Mouse (Mus musculus): ENCODE measurements around the gene Ubxn1. TPM values are rescaled to one million over a fixed set of nuclear protein-coding genes. Genes with fewer than 3 reads are reported as not detected.

Ubxn1 gene
- total RNA-seq, 2 experiments from 2014 or later, result 93.5 to 100 TPM

DNA sequence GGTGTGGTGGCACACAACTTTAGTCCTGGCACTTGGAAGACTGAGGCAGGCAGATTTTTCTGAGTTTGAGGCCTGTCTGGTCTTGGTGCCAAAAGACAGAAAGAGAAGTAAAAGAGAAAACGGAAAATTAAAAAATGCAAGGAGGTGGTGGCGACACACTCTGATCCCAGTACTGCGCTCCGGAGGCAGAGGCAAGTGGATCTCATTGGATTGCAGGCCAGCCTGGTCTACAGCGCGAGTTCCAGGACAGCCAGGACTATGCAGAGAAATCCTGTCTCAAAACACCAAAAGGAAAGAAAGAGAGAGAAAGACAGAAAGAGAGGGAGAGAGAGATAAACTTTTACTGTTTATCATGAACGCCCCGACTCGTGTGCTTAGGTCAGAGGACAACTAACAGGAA is 458 bp upstream of the Ubxn1 start:
- no peak for TF ChIP-seq CTCF (conservative IDR thresholded peaks at IDR 0.05)
- H3K4me3 ChIP-seq, result peak overlapping the region; percentile 99
- DNase-seq (ENCODE audit: low spot score in 2 of 2), result no peak
- peak overlapping the region; percentile 94 for H3K27ac ChIP-seq

DNA sequence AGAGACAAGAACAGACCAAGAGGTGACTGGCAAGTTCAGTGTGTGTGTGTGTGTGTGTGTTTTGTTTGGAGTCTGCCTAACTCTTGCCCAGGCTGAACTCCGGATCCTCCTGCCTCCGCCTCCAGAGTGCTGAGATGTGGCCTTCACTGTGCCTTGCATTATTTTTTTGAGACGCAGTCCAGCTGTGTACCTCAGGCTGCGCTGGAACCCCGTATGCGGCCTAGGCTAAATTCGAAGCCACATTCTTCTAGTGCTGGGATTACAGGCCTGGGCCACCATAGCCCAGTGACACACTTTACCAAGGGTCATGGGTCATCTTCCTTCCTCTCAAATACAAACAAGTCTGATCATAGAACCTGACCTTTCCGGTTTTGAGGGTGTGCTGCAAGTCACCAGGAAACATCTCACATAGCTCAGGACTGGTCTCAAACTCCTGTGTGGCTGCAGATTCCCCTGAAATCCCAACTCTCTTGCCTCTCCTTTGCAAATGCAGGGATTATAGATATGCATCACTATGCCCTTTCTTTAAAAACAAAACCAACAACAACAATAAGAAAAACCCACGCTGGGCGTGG is 1.1 kb downstream of the Ubxn1 start:
- no peak for TF ChIP-seq CTCF (conservative IDR thresholded peaks at IDR 0.05)
- DNase-seq (ENCODE audit: low spot score in 2 of 2), result no peak
- H3K27ac ChIP-seq, result no peak overlapping the region
- peak overlapping the region; percentile 99 for H3K4me3 ChIP-seq

DNA sequence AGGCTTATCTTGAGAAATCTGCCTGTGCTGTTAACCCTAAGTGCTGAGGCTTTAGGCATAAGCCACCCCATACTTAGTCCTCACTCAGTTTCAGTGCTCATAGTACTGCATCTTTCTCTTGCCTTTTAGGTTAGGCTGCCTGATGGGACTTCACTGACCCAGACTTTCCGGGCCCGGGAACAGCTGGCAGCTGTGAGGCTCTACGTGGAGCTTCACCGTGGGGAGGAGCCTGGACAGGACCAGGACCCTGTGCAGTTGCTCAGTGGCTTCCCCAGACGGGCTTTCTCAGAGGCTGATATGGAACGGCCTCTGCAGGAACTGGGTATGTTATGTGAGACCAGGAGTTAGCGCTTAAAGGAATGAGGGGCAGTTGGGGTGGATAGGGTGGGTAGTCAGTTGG is 3.7 kb downstream of the Ubxn1 start:
- no peak for DNase-seq (ENCODE audit: low spot score in 2 of 2)
- no peak overlapping the region for H3K4me3 ChIP-seq
- no peak for TF ChIP-seq CTCF (conservative IDR thresholded peaks at IDR 0.05)
- no peak overlapping the region for H3K27ac ChIP-seq

DNA sequence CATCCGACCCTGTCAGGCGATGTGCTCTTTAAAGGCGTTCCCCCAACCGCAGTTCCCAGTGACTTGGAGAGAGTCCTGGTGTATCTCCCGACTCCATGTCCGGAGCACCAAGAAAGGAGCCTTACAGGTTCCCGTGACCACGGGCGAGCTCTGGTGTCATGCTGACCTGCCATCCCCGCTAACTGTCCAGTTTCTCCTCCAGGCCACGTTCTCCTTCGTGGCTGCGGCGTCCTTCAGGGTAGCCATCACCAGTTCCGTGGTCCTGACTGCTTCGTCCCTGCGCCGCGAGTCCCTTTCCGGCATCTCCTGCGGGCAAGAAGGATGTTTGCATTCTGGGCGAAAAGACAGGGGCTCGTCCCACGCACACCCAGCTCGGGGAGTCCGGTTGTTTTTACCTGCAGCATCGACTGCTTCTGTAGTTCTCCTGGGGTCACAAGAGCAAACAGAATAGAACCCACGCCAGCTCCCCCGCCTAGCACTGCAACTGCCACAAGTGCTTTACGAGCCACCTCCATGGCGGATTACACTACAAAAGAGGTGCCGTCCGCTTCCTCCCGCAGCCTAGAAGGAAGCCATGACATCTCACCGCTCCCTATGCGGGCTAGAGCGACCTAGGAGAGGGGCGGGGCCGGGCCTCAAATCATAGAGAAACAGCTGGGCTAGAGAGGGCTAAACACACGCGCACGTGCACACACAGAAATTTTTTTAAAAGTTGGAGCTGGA is 9.2 kb downstream of the Ubxn1 start, which contains the start of gene Uqcc3:
Gene Uqcc3 (minus strand): TSS at position 613 of the 723 bp plus-strand sequence.
- peak within 1 kb of the TSS; percentile 93 for H3K4me3 ChIP-seq
- peak within 1 kb of the TSS; percentile 91 for H3K27ac ChIP-seq
- DNase-seq (ENCODE audit: low spot score in 2 of 2), result peak; percentile 88 to 89
- no peak for TF ChIP-seq CTCF (conservative IDR thresholded peaks at IDR 0.05)

DNA sequence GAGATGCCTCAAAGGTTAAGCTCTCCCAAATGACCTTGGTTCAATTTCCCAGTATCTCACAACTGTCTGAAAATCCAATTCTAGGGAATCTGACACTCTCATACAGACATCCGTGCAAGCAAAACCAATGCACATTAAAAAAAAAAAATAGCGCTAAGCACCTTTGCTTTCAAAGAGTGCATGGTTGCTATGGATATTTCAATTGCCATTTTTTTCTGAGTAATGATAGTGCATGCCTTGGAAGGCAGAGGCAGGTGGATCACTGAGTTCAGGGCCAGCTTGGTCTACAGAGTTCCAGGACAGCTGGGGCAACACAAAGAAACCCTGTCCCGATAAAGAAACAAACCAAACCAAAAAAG is 9.7 kb downstream of the Ubxn1 start:
- Histone ChIP-seq H3K27ac (peak overlapping the region; percentile 91), H3K4me3 (peak overlapping the region; percentile 93)
- DNase-seq (ENCODE audit: low spot score in 2 of 2), result no peak
- no peak for TF ChIP-seq CTCF (conservative IDR thresholded peaks at IDR 0.05)

DNA sequence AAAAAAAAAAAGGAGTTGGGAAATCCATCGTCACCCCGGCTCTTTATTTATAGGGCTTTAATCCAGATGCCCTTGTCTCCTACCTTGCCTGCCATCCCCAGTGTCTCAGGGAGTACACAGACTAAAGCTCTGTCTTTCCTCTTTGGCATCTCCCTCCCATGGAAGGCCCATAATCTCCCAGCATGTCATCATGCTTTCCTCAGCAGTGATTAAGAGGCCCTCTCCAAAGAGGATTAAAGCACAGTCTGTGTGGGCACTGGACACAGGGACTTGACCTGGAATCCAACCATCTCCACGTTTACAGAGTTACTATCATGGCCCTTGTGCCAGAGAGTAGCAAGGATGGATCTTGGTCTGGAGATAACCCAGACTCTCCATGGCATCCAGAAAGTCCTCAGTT is 12.3 kb downstream of the Ubxn1 start, which contains the start of the genes Lbhd1 and Gm49403:
Gene Lbhd1 (plus strand): TSS at position 117 of the 400 bp plus-strand sequence.
Gene Gm49403 (plus strand): TSS at position 315 of the 400 bp plus-strand sequence.
- TF ChIP-seq CTCF (conservative IDR thresholded peaks at IDR 0.05), result no peak
- Histone ChIP-seq H3K4me3 (no peak within 1 kb of the TSS), H3K27ac (no peak within 1 kb of the TSS)
- DNase-seq (ENCODE audit: low spot score in 2 of 2), result no peak

DNA sequence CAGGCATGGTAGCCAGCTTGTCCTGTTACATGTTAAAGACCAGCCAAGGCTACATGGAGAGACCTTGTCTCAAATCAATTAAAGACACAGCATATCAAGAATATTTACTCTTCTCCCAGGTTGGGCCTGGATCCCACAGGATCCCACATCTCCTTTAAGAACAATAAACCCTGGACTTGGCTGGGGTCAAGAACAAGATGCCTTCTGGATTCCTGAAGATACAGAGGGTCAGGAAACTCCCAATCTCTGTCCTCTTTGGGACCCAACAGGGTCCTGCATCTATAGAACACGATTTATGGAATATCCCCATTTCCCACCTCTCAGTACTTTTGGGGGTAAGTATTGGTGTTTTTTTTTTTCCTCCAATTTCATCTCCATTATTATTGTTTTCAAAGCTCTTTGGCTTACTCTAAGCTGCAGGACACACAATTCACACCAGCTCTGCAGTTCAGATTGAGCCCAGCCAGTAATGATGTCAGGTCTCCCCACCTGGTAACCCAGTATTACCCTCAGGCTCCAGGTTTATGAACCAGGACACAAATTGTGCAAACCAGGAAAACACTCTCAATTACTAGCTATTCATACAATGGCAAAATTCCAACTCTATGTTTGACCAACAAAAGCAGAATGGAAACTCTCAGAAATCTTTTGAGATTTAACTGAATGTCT is 15.8 kb downstream of the Ubxn1 start:
- TF ChIP-seq CTCF (conservative IDR thresholded peaks at IDR 0.05), result no peak
- Histone ChIP-seq H3K4me3 (no peak overlapping the region), H3K27ac (no peak overlapping the region)
- DNase-seq (ENCODE audit: low spot score in 2 of 2), result no peak

DNA sequence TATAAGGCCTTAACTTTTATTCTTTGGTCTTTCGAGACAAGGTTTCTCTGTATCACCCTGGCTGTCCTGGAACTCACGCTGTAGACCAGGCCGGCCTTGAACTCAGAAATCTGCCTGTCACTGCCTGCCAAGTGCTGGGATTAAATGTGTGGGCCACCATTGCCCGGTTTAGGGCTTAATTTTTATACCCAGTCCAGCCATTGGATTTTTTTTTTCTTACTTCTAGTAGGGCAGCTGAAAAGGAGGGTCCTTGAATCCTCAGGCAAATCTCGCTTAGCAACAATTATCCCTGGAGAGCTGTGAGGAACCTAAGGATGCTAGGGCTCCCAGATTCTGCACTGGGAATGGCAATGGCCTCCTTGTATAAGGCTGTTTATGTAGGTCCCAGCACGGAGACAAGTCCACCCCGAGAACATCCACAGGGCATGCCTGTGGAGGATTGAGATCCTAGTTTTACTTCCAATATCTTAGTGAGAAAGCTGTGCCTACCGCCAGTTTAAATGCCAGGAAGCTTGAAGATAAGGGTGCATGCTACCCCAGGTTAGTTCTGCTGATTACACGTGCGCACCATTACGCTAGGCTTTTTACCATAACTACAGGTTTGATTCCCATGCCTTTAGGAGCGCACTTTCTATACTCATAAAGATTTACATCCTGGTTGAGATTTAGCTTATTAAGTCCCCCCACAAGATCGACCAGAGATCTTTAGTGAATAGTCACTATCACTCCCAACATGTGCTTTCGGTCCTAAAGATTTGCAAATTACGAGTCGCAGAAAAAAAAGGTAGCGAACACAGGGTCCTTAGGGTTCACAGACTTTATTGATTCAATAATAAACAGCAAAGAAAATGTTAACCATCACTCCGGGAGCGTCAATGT is 16.5 kb downstream of the Ubxn1 start:
- H3K27ac ChIP-seq, result peak overlapping the region; percentile 94
- peak overlapping the region; percentile 64 for H3K4me3 ChIP-seq
- no peak for DNase-seq (ENCODE audit: low spot score in 2 of 2)
- no peak for TF ChIP-seq CTCF (conservative IDR thresholded peaks at IDR 0.05)

DNA sequence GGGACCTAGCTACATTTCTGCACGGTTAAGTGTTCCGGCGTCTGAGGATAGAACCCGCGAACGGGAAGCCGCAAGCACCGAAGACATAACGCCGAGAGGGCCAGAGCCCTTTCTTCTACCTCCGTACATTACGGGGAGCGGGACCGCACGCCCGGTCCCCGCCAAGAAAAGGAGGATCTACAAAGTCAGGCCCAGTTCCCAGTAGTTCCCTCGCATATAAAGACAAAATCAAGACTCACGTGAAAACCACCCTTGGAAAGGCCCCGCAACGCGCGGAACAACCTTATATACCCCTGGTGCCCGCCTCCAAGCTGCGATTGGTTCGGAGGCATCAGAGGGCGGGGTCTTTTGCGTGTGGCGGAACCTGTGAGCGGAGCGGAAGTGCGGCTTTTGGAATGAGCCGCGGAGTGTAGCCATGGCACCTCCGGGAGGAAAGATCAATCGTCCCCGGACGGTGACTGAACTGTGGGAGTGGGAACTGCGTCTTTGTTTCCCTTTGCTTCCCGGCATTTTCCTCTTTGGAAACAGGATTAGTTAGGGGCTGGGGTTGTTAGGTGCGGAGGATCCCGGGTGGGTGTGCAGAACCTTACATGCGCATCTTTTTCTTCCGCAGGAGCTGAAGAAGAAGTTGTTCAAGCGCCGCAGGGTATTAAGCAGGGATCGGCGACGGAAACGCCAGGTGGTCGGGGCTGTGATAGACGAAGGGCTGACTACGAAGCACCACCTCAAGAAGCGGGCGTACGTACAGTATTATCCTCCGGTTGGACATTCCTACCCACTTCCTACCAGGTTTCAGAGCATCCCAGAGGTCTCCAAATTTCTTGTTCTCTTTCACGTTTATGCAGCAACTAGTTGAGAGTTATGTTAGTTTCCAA is 17.5 kb downstream of the Ubxn1 start, which contains the start of the genes 1810009A15Rik and Gm49416:
Gene 1810009A15Rik (plus strand): TSS at position 343 of the 875 bp plus-strand sequence.
Gene Gm49416 (plus strand): TSS at position 416 of the 875 bp plus-strand sequence.
- peak; percentile 94 to 95 for DNase-seq (ENCODE audit: low spot score in 2 of 2)
- Histone ChIP-seq H3K4me3 (peak within 1 kb of the TSS; percentile 64), H3K27ac (peak within 1 kb of the TSS; percentile 94)
- no peak for TF ChIP-seq CTCF (conservative IDR thresholded peaks at IDR 0.05)

DNA sequence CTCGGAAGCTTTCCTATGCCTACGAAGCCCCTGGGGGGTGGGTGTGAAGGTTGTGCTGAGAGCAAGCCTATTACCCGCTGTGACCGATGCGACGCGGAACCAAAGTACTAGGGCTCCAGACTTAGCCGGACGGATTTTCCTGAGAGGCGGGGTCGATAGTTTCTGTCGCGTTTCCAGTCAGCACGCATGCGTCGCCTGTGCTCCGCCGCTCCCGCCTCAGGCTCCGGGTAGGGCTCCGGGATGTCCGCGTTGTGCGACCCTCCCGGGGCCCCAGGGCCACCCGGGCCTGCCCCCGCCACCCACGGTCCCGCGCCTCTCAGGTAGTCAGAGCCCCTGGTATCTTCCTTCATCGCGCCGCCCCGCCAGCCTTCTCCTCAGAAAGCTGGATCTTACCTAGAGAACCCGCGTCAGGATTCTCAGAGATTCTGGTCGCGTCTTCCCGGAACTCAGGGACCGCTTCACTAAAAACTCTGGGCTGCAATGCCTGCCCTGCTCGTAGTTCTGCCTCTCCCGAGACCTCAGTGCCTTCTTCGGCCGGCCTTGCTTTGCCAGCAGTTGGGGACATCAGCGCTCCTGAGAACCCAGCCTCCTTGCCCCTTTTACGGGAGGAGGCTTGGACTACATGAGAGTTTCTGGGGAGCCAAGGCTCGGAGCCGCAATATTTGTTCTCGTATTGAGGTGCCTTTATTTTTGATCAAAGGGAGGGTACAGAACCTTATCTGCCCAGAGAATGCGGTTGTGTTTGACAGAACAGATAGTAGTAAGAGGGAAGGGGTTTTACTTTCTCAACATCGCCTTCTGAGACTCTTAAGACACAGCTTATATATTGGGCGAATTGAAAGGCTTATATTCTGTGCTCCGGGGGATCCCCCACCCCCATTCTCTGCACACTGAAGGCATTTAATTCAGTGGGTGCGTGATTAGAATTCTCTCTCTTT is 21.8 kb downstream of the Ubxn1 start, which contains the start of gene Ints5:
Gene Ints5 (plus strand): TSS at position 177 of the 938 bp plus-strand sequence.
- Histone ChIP-seq H3K27ac (peak within 1 kb of the TSS; percentile 85), H3K4me3 (peak within 1 kb of the TSS; percentile 97)
- TF ChIP-seq CTCF (conservative IDR thresholded peaks at IDR 0.05), result no peak
- peak; percentile 84 to 87 for DNase-seq (ENCODE audit: low spot score in 2 of 2)
